Mouse (Mus musculus): Measurements from ENCODE around the gene Kif26b. TPM values are rescaled to one million over a fixed set of nuclear protein-coding genes. Genes with fewer than 3 reads are reported as not detected.

Gene Kif26b
- 7.6 and 8.1 TPM in 2 replicates for polyA plus RNA-seq (2014; fragmentation: Nextera tagmentation; extraction: Ambion mirVana)

- Histone ChIP-seq H3K4me3 (ENCODE audit: low read depth, low read length) (peak within 1 kb of the TSS; percentile 67), H3K36me3 (ENCODE audit: control insufficient read depth, insufficient read depth, low read length) (no peaks in the 10 kb centered on the region; the same call in 1 of the 2 replicates), H3K9ac (replicated peaks; ENCODE audit: low read depth, low read length) (peak within 1 kb of the TSS; percentile 55), H3K27me3 (ENCODE audit: control insufficient read depth, insufficient read depth, low read length) (no peaks in the 10 kb centered on the region), H3K9me3 (ENCODE audit: control insufficient read depth, low read depth, low read length) (no peaks in the 10 kb centered on the region), H3K4me2 (replicated peaks; ENCODE audit: low read depth, low read length) (peak within 1 kb of the TSS; percentile 100), H3K27ac (ENCODE audit: low read length) (peak within 1 kb of the TSS; percentile 74; the same call in 1 of the 2 replicates), H3K4me1 (ENCODE audit: control insufficient read depth, insufficient read depth, low read length) (peaks cover 17% of the 10 kb centered on the region)
- ATAC-seq (ENCODE audit: insufficient number of reproducible peaks, insufficient read depth, low FRiP score, low read depth): peak; percentile 59
- WGBS: under 1% methylated on average over 91 of the region's 92 CpGs
Observed at GRCm38 (mm10) chr1:178528431-178529351, at the start of gene Kif26b. Gene Kif26b (plus strand): TSS chr1:178529125.

DNA sequence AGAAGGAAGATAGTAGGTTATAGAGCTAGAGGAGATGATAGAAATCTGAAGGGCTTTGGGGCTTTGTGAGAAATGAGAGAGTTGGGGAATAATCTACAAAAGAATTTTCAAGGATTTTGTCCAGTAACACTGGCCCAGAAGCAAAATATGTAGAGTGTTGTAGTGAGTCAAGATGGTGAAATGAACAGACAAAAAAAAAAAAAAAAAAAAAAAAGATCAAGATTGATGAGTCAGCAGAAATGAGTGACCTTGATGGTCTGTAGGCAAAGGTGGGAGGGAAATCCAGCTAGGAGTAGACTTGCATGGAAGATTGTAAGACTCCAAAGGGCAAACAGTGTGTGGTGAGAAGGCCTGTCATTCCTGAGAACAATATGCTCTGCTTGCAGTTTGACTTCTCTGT, 45.1 kb upstream of the Kif26b start:
- no peak for ATAC-seq (ENCODE audit: insufficient number of reproducible peaks, insufficient read depth, low FRiP score, low read depth)
- H3K4me1 ChIP-seq (ENCODE audit: control insufficient read depth, insufficient read depth, low read length): peaks cover 6% of the 10 kb centered on the region

DNA sequence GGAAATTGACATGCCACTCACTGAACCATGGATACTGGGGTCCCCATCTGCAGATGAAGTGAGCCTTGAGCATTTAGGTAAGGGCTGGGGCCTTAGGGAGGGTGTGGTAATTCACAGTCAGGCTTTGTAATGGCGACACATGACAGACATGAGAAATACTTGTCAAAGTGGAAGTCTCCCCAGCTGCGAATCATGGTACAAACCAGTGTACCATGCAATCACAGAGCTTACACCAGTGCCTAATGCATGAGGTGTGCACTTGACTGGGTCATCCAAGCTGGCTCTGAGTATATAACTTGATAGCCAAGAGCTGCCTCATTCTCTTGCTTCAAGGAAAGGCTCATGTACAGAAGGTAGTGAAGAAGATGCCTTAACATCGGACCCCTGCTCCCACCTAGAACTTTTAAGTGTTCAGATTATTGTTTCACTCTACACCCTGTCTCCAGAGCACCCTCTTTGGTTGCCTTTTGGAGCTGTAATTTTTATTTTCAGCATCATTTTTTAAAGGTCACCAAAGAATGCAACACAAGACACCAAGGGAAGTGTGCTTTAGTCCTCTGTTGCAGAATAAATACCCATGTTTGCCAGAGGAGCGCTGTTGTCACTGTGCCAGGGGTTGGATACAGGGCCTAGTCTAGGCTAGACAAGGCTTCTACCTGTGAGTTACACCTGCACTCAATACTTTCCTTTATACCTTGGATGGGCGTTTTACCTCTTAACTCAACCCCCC, 43.6 kb upstream of the Kif26b start:
- Histone ChIP-seq H3K9me3 (ENCODE audit: control insufficient read depth, low read depth, low read length) (no peaks in the 10 kb centered on the region), H3K4me3 (ENCODE audit: low read depth, low read length) (no peak overlapping the region), H3K27ac (ENCODE audit: low read length) (no peak overlapping the region), H3K4me1 (ENCODE audit: control insufficient read depth, insufficient read depth, low read length) (peaks cover 6% of the 10 kb centered on the region), H3K27me3 (ENCODE audit: control insufficient read depth, insufficient read depth, low read length) (no peaks in the 10 kb centered on the region), H3K9ac (replicated peaks; ENCODE audit: low read depth, low read length) (no peak overlapping the region), H3K4me2 (replicated peaks; ENCODE audit: low read depth, low read length) (no peak overlapping the region), H3K36me3 (ENCODE audit: control insufficient read depth, insufficient read depth, low read length) (no peaks in the 10 kb centered on the region)
- WGBS: 88% methylated on average over 5 of the region's 5 CpGs
- ATAC-seq (ENCODE audit: insufficient number of reproducible peaks, insufficient read depth, low FRiP score, low read depth): no peak

More for the DNA sequence above, 45.1 kb upstream of the Kif26b start:
- Histone ChIP-seq H3K4me3 (ENCODE audit: low read depth, low read length) (no peak overlapping the region), H3K4me2 (replicated peaks; ENCODE audit: low read depth, low read length) (no peak overlapping the region), H3K27me3 (ENCODE audit: control insufficient read depth, insufficient read depth, low read length) (no peaks in the 10 kb centered on the region), H3K9me3 (ENCODE audit: control insufficient read depth, low read depth, low read length) (no peaks in the 10 kb centered on the region), H3K9ac (replicated peaks; ENCODE audit: low read depth, low read length) (no peak overlapping the region), H3K27ac (ENCODE audit: low read length) (no peak overlapping the region), H3K36me3 (ENCODE audit: control insufficient read depth, insufficient read depth, low read length) (no peaks in the 10 kb centered on the region)

GRCm38 (mm10) chr1:178485868-178486220, 43.1 kb upstream of the Kif26b start:
- Histone ChIP-seq H3K27me3 (ENCODE audit: control insufficient read depth, insufficient read depth, low read length) (no peaks in the 10 kb centered on the region), H3K4me2 (replicated peaks; ENCODE audit: low read depth, low read length) (no peak overlapping the region), H3K27ac (ENCODE audit: low read length) (no peak overlapping the region), H3K36me3 (ENCODE audit: control insufficient read depth, insufficient read depth, low read length) (no peaks in the 10 kb centered on the region), H3K4me3 (ENCODE audit: low read depth, low read length) (no peak overlapping the region), H3K4me1 (ENCODE audit: control insufficient read depth, insufficient read depth, low read length) (peaks cover 6% of the 10 kb centered on the region), H3K9me3 (ENCODE audit: control insufficient read depth, low read depth, low read length) (no peaks in the 10 kb centered on the region), H3K9ac (replicated peaks; ENCODE audit: low read depth, low read length) (no peak overlapping the region)
- 71% methylated on average over 5 of the region's 5 CpGs for WGBS
- ATAC-seq (ENCODE audit: insufficient number of reproducible peaks, insufficient read depth, low FRiP score, low read depth): no peak

DNA sequence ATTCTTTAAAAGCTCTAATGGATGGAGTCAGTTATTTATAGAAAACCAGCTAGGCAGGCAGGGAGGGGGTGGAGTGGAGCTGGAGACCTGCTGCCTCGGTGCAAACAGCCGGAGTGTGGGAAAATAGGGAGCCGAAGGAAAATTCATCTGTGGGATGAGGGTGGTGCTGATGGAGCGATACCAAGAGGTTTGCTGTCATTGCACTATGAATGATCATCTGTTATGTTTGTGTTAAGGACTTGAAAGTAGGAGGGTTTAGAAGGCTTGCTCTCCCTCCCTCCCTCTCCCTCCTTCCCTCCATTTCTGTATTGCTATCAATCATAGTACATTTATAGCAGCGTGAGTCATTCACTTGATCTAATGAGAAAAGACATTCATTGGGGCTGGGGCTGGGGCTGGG, 42.1 kb upstream of the Kif26b start:
- peak; percentile 65; the same call in 1 of the 2 replicates for ATAC-seq (ENCODE audit: insufficient number of reproducible peaks, insufficient read depth, low FRiP score, low read depth)
- peaks cover 6% of the 10 kb centered on the region for H3K4me1 ChIP-seq (ENCODE audit: control insufficient read depth, insufficient read depth, low read length)
- H3K9me3 ChIP-seq (ENCODE audit: control insufficient read depth, low read depth, low read length): no peaks in the 10 kb centered on the region
- no peak overlapping the region for H3K4me3 ChIP-seq (ENCODE audit: low read depth, low read length)
- no peak overlapping the region for H3K27ac ChIP-seq (ENCODE audit: low read length)
- no peaks in the 10 kb centered on the region for H3K27me3 ChIP-seq (ENCODE audit: control insufficient read depth, insufficient read depth, low read length)
- H3K4me2 ChIP-seq (replicated peaks; ENCODE audit: low read depth, low read length): 0 out of 2 replicates have a peak overlapping the region, but pooled peaks have one; percentile 3
- H3K9ac ChIP-seq (replicated peaks; ENCODE audit: low read depth, low read length): no peak overlapping the region
- 21% methylated on average over 5 of the region's 5 CpGs for WGBS
- no peaks in the 10 kb centered on the region for H3K36me3 ChIP-seq (ENCODE audit: control insufficient read depth, insufficient read depth, low read length)

DNA sequence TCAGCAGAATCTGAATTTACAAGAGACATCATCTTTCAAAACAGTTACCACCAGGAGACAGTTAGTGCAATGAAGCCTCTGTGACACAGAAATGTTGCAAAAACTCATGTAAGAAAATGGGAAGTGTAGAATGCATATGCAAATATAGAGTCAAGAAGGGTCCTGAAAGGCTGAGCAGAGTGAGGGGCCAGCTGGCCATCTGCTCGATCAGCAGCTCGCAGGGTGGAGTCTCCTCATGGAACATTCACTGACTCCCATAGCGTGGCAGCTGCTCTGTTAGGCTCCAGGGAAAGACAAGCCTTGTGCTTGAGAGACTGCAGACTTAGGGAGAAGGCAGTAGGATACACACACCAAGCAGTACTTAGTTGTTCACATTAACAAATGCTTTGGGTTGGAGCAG, 39.8 kb upstream of the Kif26b start:
- WGBS: 26% methylated on average over 3 of the region's 3 CpGs

DNA sequence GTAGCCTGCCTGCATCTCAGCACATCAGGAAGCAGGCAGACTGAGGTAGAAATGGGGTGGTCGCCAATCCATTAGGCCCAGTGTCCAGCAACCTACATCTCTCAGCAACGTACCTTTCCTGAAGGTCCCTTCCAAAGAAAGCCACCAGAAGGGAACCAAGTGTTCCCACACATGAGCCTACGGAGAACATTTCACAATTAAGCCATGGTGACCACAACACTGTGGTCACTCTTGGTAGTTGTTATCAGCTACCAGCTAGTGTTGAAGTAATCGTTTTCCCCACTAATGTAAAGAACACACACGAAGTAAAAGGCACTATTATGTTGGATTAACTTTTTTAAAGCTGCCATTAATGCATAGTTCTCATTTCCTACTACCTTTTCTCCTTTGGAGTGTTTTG, 37.2 kb upstream of the Kif26b start:
- ATAC-seq (ENCODE audit: insufficient number of reproducible peaks, insufficient read depth, low FRiP score, low read depth): no peak
- Histone ChIP-seq H3K27ac (ENCODE audit: low read length) (no peak overlapping the region), H3K27me3 (ENCODE audit: control insufficient read depth, insufficient read depth, low read length) (no peaks in the 10 kb centered on the region), H3K4me1 (ENCODE audit: control insufficient read depth, insufficient read depth, low read length) (peaks cover 3% of the 10 kb centered on the region; the same call in 1 of the 2 replicates), H3K4me2 (replicated peaks; ENCODE audit: low read depth, low read length) (no peak overlapping the region), H3K36me3 (ENCODE audit: control insufficient read depth, insufficient read depth, low read length) (no peaks in the 10 kb centered on the region), H3K9me3 (ENCODE audit: control insufficient read depth, low read depth, low read length) (no peaks in the 10 kb centered on the region), H3K9ac (replicated peaks; ENCODE audit: low read depth, low read length) (no peak overlapping the region), H3K4me3 (ENCODE audit: low read depth, low read length) (no peak overlapping the region)
- WGBS: 87% methylated on average over 5 of the region's 5 CpGs

More for the DNA sequence above, 39.8 kb upstream of the Kif26b start:
- H3K4me1 ChIP-seq (ENCODE audit: control insufficient read depth, insufficient read depth, low read length): peaks cover 6% of the 10 kb centered on the region
- no peaks in the 10 kb centered on the region for H3K27me3 ChIP-seq (ENCODE audit: control insufficient read depth, insufficient read depth, low read length)
- no peaks in the 10 kb centered on the region for H3K36me3 ChIP-seq (ENCODE audit: control insufficient read depth, insufficient read depth, low read length)
- no peak for ATAC-seq (ENCODE audit: insufficient number of reproducible peaks, insufficient read depth, low FRiP score, low read depth)
- no peak overlapping the region for H3K27ac ChIP-seq (ENCODE audit: low read length)
- no peak overlapping the region for H3K9ac ChIP-seq (replicated peaks; ENCODE audit: low read depth, low read length)
- no peak overlapping the region for H3K4me2 ChIP-seq (replicated peaks; ENCODE audit: low read depth, low read length)
- H3K4me3 ChIP-seq (ENCODE audit: low read depth, low read length): no peak overlapping the region
- H3K9me3 ChIP-seq (ENCODE audit: control insufficient read depth, low read depth, low read length): no peaks in the 10 kb centered on the region

- no peak for ATAC-seq (ENCODE audit: insufficient number of reproducible peaks, insufficient read depth, low FRiP score, low read depth)
- Histone ChIP-seq H3K9ac (replicated peaks; ENCODE audit: low read depth, low read length) (no peak overlapping the region), H3K27me3 (ENCODE audit: control insufficient read depth, insufficient read depth, low read length) (no peaks in the 10 kb centered on the region), H3K27ac (ENCODE audit: low read length) (no peak overlapping the region), H3K4me3 (ENCODE audit: low read depth, low read length) (no peak overlapping the region), H3K36me3 (ENCODE audit: control insufficient read depth, insufficient read depth, low read length) (no peaks in the 10 kb centered on the region), H3K4me2 (replicated peaks; ENCODE audit: low read depth, low read length) (no peak overlapping the region), H3K4me1 (ENCODE audit: control insufficient read depth, insufficient read depth, low read length) (no peaks in the 10 kb centered on the region), H3K9me3 (ENCODE audit: control insufficient read depth, low read depth, low read length) (no peaks in the 10 kb centered on the region)
- whole genome bisulfite sequencing: 65% methylated on average over 2 of the region's 2 CpGs
Observed at GRCm38 (mm10) chr1:178492493-178492892, 36.4 kb upstream of the Kif26b start.

Measured in stomach, embryonic 14.5 days (tissue).